Mouse (Mus musculus) C2C12 (cell line): ENCODE data around the gene Prop1. TPM values are rescaled to one million over a fixed set of nuclear protein-coding genes. Genes with fewer than 3 reads are reported as not detected.

Experiments
- H3K27me3 ChIP-seq: one replicate; pipeline ENCODE4 v1.6.1; 2011; ENCODE audit not compliant: control insufficient read depth, insufficient read depth, insufficient read length
- H3K36me3 ChIP-seq: one replicate; pipeline ENCODE4 v1.6.1; 2011; ENCODE audit not compliant: control insufficient read depth, insufficient read depth
- H3K4me3 ChIP-seq: one replicate; pipeline ENCODE4 v1.5.1; 2011; ENCODE audit warnings: mild to moderate bottlenecking, control low read depth; ENCODE audit not compliant: poor library complexity, insufficient read depth, severe bottlenecking
- H3K79me2 ChIP-seq: one replicate; pipeline ENCODE4 v1.6.1; 2011; ENCODE audit not compliant: control insufficient read depth, insufficient read depth
- H3K79me3 ChIP-seq: one replicate; pipeline ENCODE4 v1.6.1; 2011; ENCODE audit warnings: low read depth, control low read depth
- H3ac ChIP-seq: one replicate; pipeline ENCODE3; 2011; ENCODE audit warnings: low read depth; ENCODE audit not compliant: control insufficient read depth, insufficient read length
- CEBPB ChIP-seq: IDR thresholded peaks from one replicate; pipeline ENCODE4 v1.6.1; 2011; ENCODE audit warnings: low read depth, mild to moderate bottlenecking, control low read depth, moderate library complexity
- CTCF ChIP-seq: IDR thresholded peaks from one replicate; pipeline ENCODE4 v1.5.1; 2011; ENCODE audit not compliant: control insufficient read depth, insufficient read depth, insufficient read length
- FOSL1 ChIP-seq: IDR thresholded peaks from one replicate; pipeline ENCODE4 v1.8.0; 2011; ENCODE audit warnings: mild to moderate bottlenecking, low read length; ENCODE audit not compliant: poor library complexity, insufficient read depth, severe bottlenecking
- MAX ChIP-seq: IDR thresholded peaks from one replicate; pipeline ENCODE4 v1.6.1; 2011; ENCODE audit warnings: mild to moderate bottlenecking, control low read depth
- MYOD1 ChIP-seq: IDR thresholded peaks from one replicate; pipeline ENCODE4 v1.6.1; 2011; ENCODE audit warnings: low read depth; ENCODE audit not compliant: control insufficient read depth, insufficient read length
- MYOG ChIP-seq: IDR thresholded peaks from one replicate; pipeline ENCODE4 v1.6.1; 2011; ENCODE audit not compliant: control insufficient read depth, insufficient read length; ENCODE audit errors: extremely low read depth
- USF1 ChIP-seq: IDR thresholded peaks from one replicate; pipeline ENCODE4 v1.6.1; 2011; ENCODE audit warnings: low read depth, mild to moderate bottlenecking, control low read depth, moderate library complexity
- long read RNA-seq, 2 experiments: library from polyadenylated mRNA; unstranded; transcript quantifications; one replicate each; pipeline ENCODE4 v2.0.0; 2019 to 2020
- polyA plus RNA-seq: library from polyadenylated mRNA; unstranded; fragments of >200 nt; fragmentation: generic; extraction: Trizol; gene quantifications from one replicate; pipeline ENCODE4 v1.2.1, GENCODE M21; 2012; ENCODE audit warnings: missing spikeins

The Prop1 gene
- not detected for polyA plus RNA-seq
- long read RNA-seq, experiment 1 = 0 reads
- long read RNA-seq, experiment 2 = 0 reads

- H3K79me3 ChIP-seq = no peaks in the 10 kb centered on the region
- no peaks in the 10 kb centered on the region for H3K36me3 ChIP-seq
- H3ac ChIP-seq = no peak within 1 kb of the TSS
- no peak within 1 kb of the TSS for H3K4me3 ChIP-seq
- TF ChIP-seq MAX (no peak), MYOG (no peak), MYOD1 (no peak), FOSL1 (no peak), CEBPB (no peak), USF1 (no peak), CTCF (no peak)
- no peaks in the 10 kb centered on the region for H3K79me2 ChIP-seq
- H3K27me3 ChIP-seq = peaks cover 11% of the 10 kb centered on the region
Measured at GRCm38 (mm10) chr11:50953665-50954064, at the start of gene Prop1. TSS of gene Prop1 (minus strand) at chr11:50953765.

- Histone ChIP-seq H3K79me2 (no peaks in the 10 kb centered on the region), H3ac (no peak within 1 kb of the TSS), H3K79me3 (no peaks in the 10 kb centered on the region), H3K27me3 (no peaks in the 10 kb centered on the region), H3K4me3 (no peak within 1 kb of the TSS), H3K36me3 (no peaks in the 10 kb centered on the region)
- no peak for TF ChIP-seq USF1
- TF ChIP-seq MYOD1 = no peak
- TF ChIP-seq FOSL1 = no peak
Measured at GRCm38 (mm10) chr11:51003296-51003695, 49.7 kb upstream of the Prop1 start, which contains the start of gene Olfr51. TSS of gene Olfr51 (plus strand) at chr11:51003596.

GRCm38 (mm10) chr11:50981667-50982066 is 28.1 kb upstream of the Prop1 start, which contains the start of gene Olfr1377:
TSS of gene Olfr1377 (plus strand) at chr11:50981967.
- Histone ChIP-seq H3K27me3 (peaks cover 10% of the 10 kb centered on the region), H3K4me3 (no peak within 1 kb of the TSS), H3ac (no peak within 1 kb of the TSS), H3K79me3 (no peaks in the 10 kb centered on the region), H3K79me2 (no peaks in the 10 kb centered on the region), H3K36me3 (no peaks in the 10 kb centered on the region)
- TF ChIP-seq FOSL1 (no peak), CTCF (no peak), MYOD1 (no peak), MYOG (no peak), USF1 (no peak), CEBPB (no peak), MAX (no peak)

GRCm38 (mm10) chr11:50977216-50977615 is 23.7 kb upstream of the Prop1 start:
- Histone ChIP-seq H3K79me2 (no peaks in the 10 kb centered on the region), H3K4me3 (no peak overlapping the region), H3ac (no peak overlapping the region), H3K27me3 (peaks cover 8% of the 10 kb centered on the region), H3K36me3 (no peaks in the 10 kb centered on the region), H3K79me3 (no peaks in the 10 kb centered on the region)
- TF ChIP-seq FOSL1 (no peak), USF1 (no peak), MAX (no peak)

- no peak for TF ChIP-seq FOSL1
- TF ChIP-seq MYOD1 = no peak
- no peak for TF ChIP-seq USF1
- no peak for TF ChIP-seq MYOG
- no peak for TF ChIP-seq CTCF
- TF ChIP-seq CEBPB = no peak
- TF ChIP-seq MAX = no peak
- Histone ChIP-seq H3K36me3 (no peaks in the 10 kb centered on the region), H3ac (no peak within 1 kb of the TSS), H3K4me3 (no peak within 1 kb of the TSS), H3K79me2 (no peaks in the 10 kb centered on the region), H3K79me3 (no peaks in the 10 kb centered on the region), H3K27me3 (peaks cover 14% of the 10 kb centered on the region)
Measured at GRCm38 (mm10) chr11:50966230-50966629, 12.7 kb upstream of the Prop1 start, which contains the start of gene Olfr1378. TSS of gene Olfr1378 (plus strand) at chr11:50966530.

GRCm38 (mm10) chr11:50964886-50965285 is 11.3 kb upstream of the Prop1 start:
- no peaks in the 10 kb centered on the region for H3K79me2 ChIP-seq
- no peaks in the 10 kb centered on the region for H3K79me3 ChIP-seq
- no peak overlapping the region for H3K4me3 ChIP-seq
- no peaks in the 10 kb centered on the region for H3K36me3 ChIP-seq
- TF ChIP-seq CTCF (no peak), FOSL1 (no peak), CEBPB (no peak), USF1 (no peak), MYOG (no peak), MAX (no peak), MYOD1 (no peak)
- no peak overlapping the region for H3ac ChIP-seq
- H3K27me3 ChIP-seq = peaks cover 14% of the 10 kb centered on the region
